Mouse (Mus musculus) forebrain, embryonic 11.5 days (tissue): ENCODE measurements at regions not wholly inside any gene's neighbourhood (a gene's known extent, or its start where the extent isn't known, plus 50 kb on each side); places are given as distances from the start of the nearest gene placed in this dataset.
"Not testable (repeated sequence)": the region's sequence is repeated elsewhere in the genome, so short reads cannot be mapped to it uniquely, and the experiment has no call there.

Experiments used
- ATAC-seq: fragments of 200-750 bp; cut with Nextera tagmentation; replicated peaks from 2 replicates; pipeline ENCODE4 v1.8.0; 2017; ENCODE audit warnings: moderate TSS enrichment; ENCODE audit not compliant: low FRiP score
- DNase-seq: peaks from one replicate; pipeline ENCODE4 v3.0.0-alpha.2; 2017; ENCODE audit warnings: low spot score
- H3K27ac ChIP-seq: fragments of 300-500 bp; sonication (generic); 2 replicates; pipeline ENCODE4 v1.5.1; 2014; ENCODE audit warnings: low read depth, low read length
- H3K27me3 ChIP-seq: fragments of 300-500 bp; sonication (generic); 2 replicates; pipeline ENCODE4 v1.6.1; 2014; ENCODE audit warnings: mild to moderate bottlenecking, low read length, mixed read lengths; ENCODE audit not compliant: control insufficient read depth, insufficient read depth
- H3K36me3 ChIP-seq: fragments of 300-500 bp; sonication (generic); 2 replicates; pipeline ENCODE4 v1.6.1; 2014; ENCODE audit warnings: mild to moderate bottlenecking, low read length, moderate library complexity, mixed read lengths; ENCODE audit not compliant: control insufficient read depth, insufficient read depth
- H3K4me1 ChIP-seq: fragments of 300-500 bp; sonication (generic); replicated peaks from 2 replicates; pipeline ENCODE4 v1.6.1; 2014; ENCODE audit warnings: low read length, mixed read lengths; ENCODE audit not compliant: control insufficient read depth, insufficient read depth
- H3K4me2 ChIP-seq: fragments of 300-500 bp; sonication (generic); 2 replicates; pipeline ENCODE4 v1.6.1; 2014; ENCODE audit warnings: low read depth, mild to moderate bottlenecking, low read length, moderate library complexity, mixed read lengths; ENCODE audit not compliant: severe bottlenecking
- H3K4me3 ChIP-seq: fragments of 300-500 bp; sonication (generic); 2 replicates; pipeline ENCODE4 v1.5.1; 2014; ENCODE audit warnings: low read depth, low read length
- H3K9ac ChIP-seq: fragments of 300-500 bp; sonication (generic); 2 replicates; pipeline ENCODE4 v1.6.1; 2014; ENCODE audit warnings: low read length
- H3K9me3 ChIP-seq: fragments of 300-500 bp; sonication (generic); 2 replicates; pipeline ENCODE4 v1.6.1; 2016; ENCODE audit warnings: low read length, mixed read lengths; ENCODE audit not compliant: control insufficient read depth
- WGBS: fragments of 180-500 bp; shearing (Covaris S2); extraction: QIAGEN DNeasy Blood & Tissue Kit; methylation state at CpG from one replicate; pipeline ENCODE4 v1.1.7; 2014; 5-methylcytosine and 5-hydroxymethylcytosine counted together

- H3K4me1 ChIP-seq, ATAC-seq, H3K9ac ChIP-seq, H3K4me3 ChIP-seq, H3K9me3 ChIP-seq, H3K4me2 ChIP-seq, H3K27ac ChIP-seq, H3K36me3 ChIP-seq, H3K27me3 ChIP-seq, DNase-seq: not testable (repeated sequence)
- WGBS: no CpG with 5 or more reads among the region's 9 CpGs
These were observed 823.2 kb upstream of the Olfr1507 start for GRCm38 (mm10) chr14:53318512-53319309.

- H3K4me3 ChIP-seq, H3K36me3 ChIP-seq, ATAC-seq, H3K27ac ChIP-seq, H3K9ac ChIP-seq, H3K27me3 ChIP-seq, H3K9me3 ChIP-seq, H3K4me2 ChIP-seq, H3K4me1 ChIP-seq, DNase-seq: not testable (repeated sequence)
- 36% methylated on average over 1 of the region's 1 CpGs for WGBS
These were observed 816.9 kb upstream of the Olfr1507 start for GRCm38 (mm10) chr14:53312490-53312889.

- not testable (repeated sequence) for H3K9me3 ChIP-seq, H3K4me3 ChIP-seq, DNase-seq, H3K36me3 ChIP-seq, H3K27me3 ChIP-seq, H3K4me1 ChIP-seq, H3K9ac ChIP-seq, H3K27ac ChIP-seq, H3K4me2 ChIP-seq
- peak; percentile 30; the same call in 1 of the 2 replicates for ATAC-seq
- no CpG with 5 or more reads among the region's 3 CpGs for WGBS
These were observed 807.6 kb upstream of the Olfr1507 start for GRCm38 (mm10) chr14:53303179-53303578.

GRCm38 (mm10) chr14:53302491-53302829, 806.9 kb upstream of the Olfr1507 start:
- H3K4me3 ChIP-seq, H3K9me3 ChIP-seq, ATAC-seq, H3K4me2 ChIP-seq, H3K4me1 ChIP-seq, H3K27me3 ChIP-seq, H3K36me3 ChIP-seq, H3K27ac ChIP-seq, DNase-seq, H3K9ac ChIP-seq: not testable (repeated sequence)
- WGBS: no CpG with 5 or more reads among the region's 3 CpGs

- not testable (repeated sequence) for H3K4me3 ChIP-seq, H3K9ac ChIP-seq, H3K27ac ChIP-seq, H3K4me2 ChIP-seq, H3K36me3 ChIP-seq, DNase-seq, ATAC-seq, H3K4me1 ChIP-seq, H3K9me3 ChIP-seq, H3K27me3 ChIP-seq
- no CpG with 5 or more reads among the region's 11 CpGs for WGBS
These were observed 806.4 kb upstream of the Olfr1507 start for GRCm38 (mm10) chr14:53301722-53302490.

- not testable (repeated sequence) for H3K4me1 ChIP-seq, H3K4me2 ChIP-seq, H3K27ac ChIP-seq, H3K9ac ChIP-seq, H3K27me3 ChIP-seq, H3K36me3 ChIP-seq, ATAC-seq, H3K9me3 ChIP-seq, H3K4me3 ChIP-seq, DNase-seq
- 76% methylated on average over 1 of the region's 1 CpGs for WGBS
These were observed 805.6 kb upstream of the Olfr1507 start for GRCm38 (mm10) chr14:53301110-53301509.

GRCm38 (mm10) chr14:53299735-53300134, 804.2 kb upstream of the Olfr1507 start:
- H3K27me3 ChIP-seq, H3K4me3 ChIP-seq, ATAC-seq, H3K4me1 ChIP-seq, H3K9ac ChIP-seq, H3K27ac ChIP-seq, H3K36me3 ChIP-seq, DNase-seq, H3K9me3 ChIP-seq, H3K4me2 ChIP-seq: not testable (repeated sequence)
- no CpG with 5 or more reads among the region's 5 CpGs for WGBS

- H3K9me3 ChIP-seq, H3K4me1 ChIP-seq, H3K27me3 ChIP-seq, H3K36me3 ChIP-seq, H3K27ac ChIP-seq, DNase-seq, H3K4me2 ChIP-seq, H3K9ac ChIP-seq, H3K4me3 ChIP-seq: not testable (repeated sequence)
- peak; percentile 66 for ATAC-seq
- no CpG with 5 or more reads among the region's 12 CpGs for WGBS
These were observed 788.0 kb upstream of the Olfr1507 start for GRCm38 (mm10) chr14:53283350-53284141.
